Mouse (Mus musculus): ENCODE data around the gene Snx6. TPM values are rescaled to one million over a fixed set of nuclear protein-coding genes. Genes with fewer than 3 reads are reported as not detected.

Gene Snx6
- polyA plus RNA-seq (2012; rRNA removed): 10.3 and 12.7 TPM in 2 replicates

DNA sequence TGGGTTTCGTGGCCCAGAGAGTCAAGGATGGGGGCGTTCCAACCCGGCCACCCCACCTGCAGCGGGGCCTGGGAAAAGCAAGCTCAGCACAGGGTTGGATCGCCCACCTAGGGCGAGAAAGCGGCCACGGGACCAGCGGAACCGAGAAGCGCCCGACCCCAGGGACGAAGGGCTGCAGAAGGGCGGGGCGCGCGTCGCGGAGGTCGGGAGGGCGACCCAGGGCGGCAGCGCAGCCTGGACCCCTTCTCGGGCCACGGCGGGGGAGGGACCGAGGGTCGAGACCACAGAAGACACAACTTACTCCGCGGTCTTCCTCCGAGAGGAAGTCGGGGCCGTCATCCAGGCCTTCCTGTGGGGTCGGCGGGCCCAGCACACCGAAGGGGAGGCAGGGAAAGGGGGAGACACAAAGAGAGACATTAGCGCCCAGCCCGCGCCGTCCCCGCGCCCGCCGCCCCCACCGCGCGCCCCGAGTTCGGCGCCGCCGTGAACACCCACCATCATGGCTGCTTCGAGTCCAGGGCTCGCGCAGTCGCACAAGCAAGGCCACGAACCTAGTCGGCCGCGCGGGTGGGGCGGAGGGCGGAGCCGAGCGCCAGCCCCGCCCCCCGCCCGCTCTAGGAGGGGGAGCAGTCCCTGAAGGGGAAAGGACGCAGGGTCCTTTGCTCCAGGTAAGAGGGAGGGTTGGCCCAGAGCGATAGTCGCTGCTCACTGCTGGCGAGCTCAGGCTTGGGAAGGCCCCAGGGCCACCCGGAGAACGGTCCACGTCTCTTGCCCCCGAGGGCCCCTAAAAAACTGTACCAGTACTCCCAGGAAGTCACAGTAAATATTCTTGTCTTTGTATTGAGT, at the start of gene Snx6:
TSS of gene Snx6 (minus strand) at position 551 of the 846 bp plus-strand sequence.

Other genes with a start within 250 kb of the Snx6 start
- gene Sptssa, start 139.1 kb downstream of the Snx6 start, polyA plus RNA-seq (2012; rRNA removed): 82.4 and 86.1 TPM in 2 replicates
- gene Eapp, start 99.8 kb downstream of the Snx6 start, polyA plus RNA-seq (2012; rRNA removed): 13.3 and 18.1 TPM in 2 replicates
- 5.5 and 5.7 TPM in 2 replicates for gene Cfl2, start 67.2 kb upstream of the Snx6 start, polyA plus RNA-seq (2012; rRNA removed)
- not detected in 2 replicates for gene Gm20403, start 190.8 kb upstream of the Snx6 start, polyA plus RNA-seq (2012; rRNA removed)
- gene Baz1a, start 218.6 kb upstream of the Snx6 start, polyA plus RNA-seq (2012; rRNA removed): 2.2 and 2.4 TPM in 2 replicates

Data from colon, adult 2 months (tissue).